Mouse (Mus musculus): ENCODE measurements around the gene Cfi. TPM values are rescaled to one million over a fixed set of nuclear protein-coding genes. Genes with fewer than 3 reads are reported as not detected.

Gene Cfi
- total RNA-seq, 2 experiments from 2014 or later: not detected

DNA sequence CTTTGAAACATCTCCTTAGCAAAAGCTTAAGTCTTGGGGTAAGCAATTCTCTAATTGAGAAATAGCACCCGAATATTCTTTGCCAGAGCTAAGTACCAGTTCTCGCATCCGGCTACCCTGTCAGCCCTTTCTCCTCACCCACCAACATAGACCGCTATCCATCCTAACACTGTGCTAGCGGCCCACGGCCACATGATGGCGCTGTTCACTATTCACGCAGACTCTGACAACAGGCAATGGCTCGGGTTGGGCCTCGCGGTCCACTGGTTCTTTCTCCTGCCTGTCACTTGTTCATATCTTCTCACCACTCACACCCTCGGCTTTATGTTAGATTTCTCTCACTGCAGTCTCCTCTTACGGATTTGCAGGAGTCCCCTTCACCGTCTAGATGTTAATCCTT lies 28.0 kb downstream of the Cfi start:
- peak; percentile 17 to 39 for DNase-seq (ENCODE audit: low spot score in 2 of 2)

DNA sequence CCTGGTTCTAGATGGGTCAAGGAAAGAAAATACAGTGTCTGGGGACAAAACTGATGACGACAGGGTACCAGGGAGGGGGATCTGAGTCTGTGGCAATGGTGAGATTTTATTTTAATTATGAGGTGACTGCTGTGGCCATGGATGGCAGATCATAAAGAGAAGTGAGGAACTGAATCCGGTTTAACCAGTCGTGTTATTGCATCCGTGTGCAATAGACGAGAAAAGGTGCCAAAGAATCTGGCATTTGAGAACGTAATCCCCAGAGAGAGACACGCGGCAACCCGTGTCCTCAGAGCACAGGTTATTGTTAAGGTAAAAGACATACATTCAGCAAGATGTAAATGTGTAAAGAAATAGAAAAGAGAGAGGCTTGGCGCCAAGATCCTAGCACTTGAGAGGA lies 41.6 kb downstream of the Cfi start:
- no peak for DNase-seq (ENCODE audit: low spot score in 2 of 2)

DNA sequence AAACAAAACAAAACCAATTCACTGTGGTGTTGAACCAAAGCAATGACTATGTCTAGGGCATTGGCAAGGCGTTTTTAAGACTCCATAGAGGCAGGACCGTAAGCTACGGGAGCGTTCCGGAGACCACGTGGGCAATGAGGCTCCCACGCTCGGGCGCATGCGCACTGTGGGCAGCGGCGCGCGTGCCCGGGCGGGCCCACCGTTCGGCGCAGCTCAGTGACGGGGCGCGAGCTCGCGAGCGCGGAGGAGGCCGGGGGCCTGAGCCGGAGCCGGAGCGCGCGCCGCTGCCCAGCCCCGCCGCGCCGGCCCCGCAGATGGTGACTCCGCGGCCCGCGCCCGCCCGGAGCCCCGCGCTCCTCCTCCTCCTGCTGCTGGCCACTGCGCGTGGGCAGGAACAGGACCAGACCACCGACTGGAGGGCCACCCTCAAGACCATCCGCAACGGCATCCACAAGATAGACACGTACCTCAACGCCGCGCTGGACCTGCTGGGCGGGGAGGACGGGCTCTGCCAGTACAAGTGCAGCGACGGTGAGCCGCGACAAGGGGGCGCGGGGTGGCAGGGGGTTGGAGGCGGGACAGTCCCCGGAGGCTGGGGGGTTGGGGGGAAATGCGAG lies 42.8 kb downstream of the Cfi start, which contains the start of gene Pla2g12a:
TSS of gene Pla2g12a (plus strand) at position 202 of the 617 bp plus-strand sequence.
- DNase-seq (ENCODE audit: low spot score in 2 of 2): peak; percentile 93 to 96

DNA sequence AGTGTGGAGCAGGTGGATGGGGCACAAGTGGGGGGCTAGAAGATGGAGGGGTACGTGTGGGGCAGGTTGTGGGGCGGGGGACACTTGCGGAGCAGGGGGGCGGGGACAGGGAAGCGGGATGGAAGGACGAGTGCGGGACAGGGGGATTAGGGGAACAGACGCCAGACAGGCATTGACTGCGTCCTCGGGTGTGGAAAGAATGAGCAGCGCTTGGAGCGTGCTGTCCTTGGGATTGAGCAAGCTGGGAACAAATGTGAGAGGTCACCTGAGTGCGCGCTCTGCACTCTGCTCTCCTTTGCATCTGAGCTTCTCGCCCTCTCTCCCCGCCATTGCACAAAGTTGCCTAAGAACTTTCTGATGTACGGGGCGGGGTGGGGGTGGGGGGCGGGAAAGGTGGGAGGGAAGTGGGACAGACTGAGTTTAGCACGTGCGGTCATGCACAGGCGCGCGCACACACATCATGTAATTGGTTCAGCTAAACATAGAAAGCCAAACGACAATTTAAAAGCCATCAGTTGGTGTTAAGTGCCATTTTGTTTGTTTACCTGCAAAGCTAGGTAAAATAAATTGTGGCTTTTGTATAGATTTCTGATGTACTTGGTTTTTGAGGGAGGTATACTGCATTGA lies 43.6 kb downstream of the Cfi start:
- DNase-seq (ENCODE audit: low spot score in 2 of 2): no peak

DNA sequence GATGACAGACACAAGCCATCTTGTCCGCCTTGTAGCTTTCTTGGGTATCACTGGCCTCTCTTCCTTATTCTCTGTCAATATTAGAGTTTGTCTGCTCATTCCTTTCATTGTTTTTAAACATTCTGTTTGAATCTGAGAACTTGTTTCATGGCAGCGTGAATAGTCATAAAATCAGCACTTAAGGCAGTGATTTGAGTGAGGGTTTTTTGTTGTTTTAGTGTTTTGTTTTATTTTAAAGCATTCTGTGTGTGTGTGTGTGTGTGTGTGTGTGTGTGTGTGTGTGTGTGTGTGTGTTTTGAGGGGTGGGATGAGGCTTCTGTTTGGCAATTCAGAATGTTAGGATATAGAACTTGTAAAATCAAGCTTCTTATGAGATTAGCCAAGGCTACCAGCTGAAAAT lies 44.2 kb downstream of the Cfi start:
- DNase-seq (ENCODE audit: low spot score in 2 of 2): no peak

DNA sequence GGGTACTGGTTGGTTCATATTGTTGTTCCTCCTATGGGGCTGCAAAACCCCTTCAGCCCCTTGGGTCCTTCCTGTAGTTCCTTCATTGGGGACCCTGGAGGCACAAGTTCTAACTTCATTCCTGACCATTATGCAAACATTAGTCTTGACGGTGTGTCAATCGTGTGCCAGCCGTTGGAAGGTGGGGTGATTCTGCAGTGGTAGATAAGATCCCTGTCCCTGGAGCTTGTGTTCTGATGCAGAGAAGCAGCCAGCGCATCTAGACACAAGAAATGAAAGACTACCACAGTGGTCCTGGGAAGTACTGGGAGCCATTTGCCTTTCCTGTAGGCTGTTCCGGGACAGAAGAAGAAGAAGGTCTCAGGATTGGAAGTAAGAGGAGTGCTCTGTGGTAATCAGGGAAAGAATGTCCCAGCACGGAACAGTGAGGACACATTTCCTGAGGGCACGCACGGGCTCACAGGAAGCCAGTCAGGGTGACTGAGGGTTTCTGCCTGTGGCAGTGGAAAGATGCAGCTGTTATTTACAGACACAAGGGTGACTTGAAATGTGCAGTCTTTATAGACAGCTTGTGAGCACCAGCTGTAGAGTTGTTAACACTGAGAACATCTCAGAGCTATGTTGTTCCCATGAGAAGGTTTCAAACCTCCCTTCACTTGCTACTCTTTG lies 45.4 kb downstream of the Cfi start:
- no peak for DNase-seq (ENCODE audit: low spot score in 2 of 2)

DNA sequence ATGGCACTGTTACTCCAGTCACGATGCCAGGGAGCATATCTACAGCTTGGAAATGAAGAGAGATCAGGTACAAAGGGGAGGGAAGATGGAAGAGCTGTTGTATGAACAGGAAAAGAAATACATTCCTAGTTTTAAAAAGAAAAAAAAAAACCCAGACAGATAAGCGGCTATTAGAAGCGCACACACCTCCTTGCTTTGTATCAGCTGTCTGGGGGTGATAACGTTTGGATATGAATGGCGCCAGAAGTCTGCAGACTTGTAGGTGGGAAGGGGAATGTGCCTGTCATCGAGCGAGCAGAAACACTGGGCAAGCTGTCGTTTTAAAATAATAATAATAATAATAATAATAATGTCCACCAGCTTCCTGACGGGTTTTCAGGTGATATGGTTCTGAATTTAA lies 49.9 kb downstream of the Cfi start:
- no peak for DNase-seq (ENCODE audit: low spot score in 2 of 2)

DNA sequence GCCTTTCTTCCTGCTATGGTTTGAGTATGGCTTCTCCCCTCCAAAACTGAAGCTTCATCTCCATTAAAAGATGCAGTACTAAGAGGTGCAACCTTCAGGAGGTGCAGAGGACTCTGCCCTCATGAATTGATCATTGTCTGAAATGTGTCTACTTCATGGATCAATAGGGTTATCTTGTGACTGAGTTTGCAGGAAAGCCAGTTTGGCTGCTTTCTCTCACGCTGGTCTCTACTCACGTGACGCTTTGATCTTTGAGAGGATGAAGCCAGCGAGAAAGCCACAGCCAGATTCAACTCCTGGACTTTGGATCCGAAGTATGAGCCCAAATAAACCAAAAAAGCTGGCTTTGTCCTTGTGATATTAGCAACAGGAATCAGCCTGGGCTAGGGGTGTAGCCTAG lies 50.7 kb downstream of the Cfi start:
- DNase-seq (ENCODE audit: low spot score in 2 of 2): no peak

DNA sequence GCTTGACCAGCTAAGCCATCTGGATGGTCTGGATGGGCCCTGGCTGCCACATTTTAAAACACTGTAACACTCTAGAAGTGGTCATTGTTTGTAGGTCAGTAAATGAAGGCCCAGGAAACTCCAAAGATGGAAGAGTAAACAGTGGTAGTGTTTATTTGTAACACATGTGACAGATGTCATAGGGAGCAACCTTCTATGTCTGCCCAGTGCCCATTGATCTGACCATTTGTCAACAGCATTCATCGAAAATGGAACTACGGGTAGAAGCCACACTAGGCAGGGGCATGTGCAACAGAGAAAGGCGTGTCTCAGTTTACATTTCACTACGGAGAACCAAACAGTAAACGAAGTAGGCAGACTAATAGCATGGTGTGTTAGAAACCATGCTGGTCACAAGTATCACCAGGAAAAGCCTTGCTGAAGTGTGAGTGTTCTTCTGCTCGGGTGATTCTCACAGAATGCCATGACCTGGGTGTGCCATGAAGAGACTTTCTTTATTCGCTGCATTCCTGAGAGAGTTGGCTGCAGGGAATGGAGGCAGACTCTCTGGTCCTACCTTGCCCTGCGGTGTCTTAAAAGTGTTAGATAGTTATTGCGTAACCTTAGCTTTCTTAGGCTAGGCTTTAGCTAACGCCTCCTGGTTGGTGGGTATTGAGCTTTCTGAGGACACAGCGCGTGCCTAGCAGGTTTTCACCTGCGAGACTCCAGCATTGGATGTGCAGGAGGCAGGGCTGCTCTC lies 52.3 kb downstream of the Cfi start:
- DNase-seq (ENCODE audit: low spot score in 2 of 2): no peak

DNA sequence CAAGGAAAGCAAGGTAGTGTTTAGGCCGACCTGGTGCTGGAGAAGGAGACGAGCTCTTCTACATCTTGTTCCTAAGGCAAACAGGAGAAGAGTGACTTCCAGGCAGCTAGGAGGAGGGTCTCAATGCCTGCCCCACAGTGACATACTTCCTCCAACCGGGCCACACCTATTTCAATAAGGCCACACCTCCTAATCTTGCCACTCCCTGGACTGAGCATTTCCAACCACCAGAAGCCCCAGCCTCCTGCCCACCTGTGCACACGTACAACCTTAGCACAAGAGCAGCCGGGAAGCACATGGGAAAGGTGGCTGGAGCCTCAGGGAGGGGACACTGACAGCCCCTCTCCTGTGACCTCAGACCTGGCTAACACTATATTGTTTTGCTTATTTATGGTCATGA lies 56.3 kb downstream of the Cfi start:
- DNase-seq (ENCODE audit: low spot score in 2 of 2): no peak

DNA sequence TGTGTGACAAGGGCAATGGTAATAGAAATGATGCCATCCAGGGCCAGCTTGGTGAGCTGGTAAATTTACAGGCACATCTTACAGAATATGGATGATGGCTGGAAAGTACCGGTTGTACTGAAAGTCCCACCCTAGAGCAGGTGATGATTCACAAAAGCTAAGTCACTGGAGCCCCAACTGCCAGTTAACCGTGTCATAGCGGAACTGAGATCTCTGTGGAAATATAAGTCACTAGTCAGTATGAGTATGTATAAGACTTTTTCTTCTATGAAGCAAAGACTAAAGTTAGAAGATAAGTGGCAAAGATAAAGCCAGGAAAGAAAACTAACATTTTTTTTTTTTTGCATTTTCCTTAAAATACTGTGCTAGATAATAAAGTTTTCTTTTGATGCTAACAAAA lies 57.5 kb downstream of the Cfi start:
- DNase-seq (ENCODE audit: low spot score in 2 of 2): no peak

DNA sequence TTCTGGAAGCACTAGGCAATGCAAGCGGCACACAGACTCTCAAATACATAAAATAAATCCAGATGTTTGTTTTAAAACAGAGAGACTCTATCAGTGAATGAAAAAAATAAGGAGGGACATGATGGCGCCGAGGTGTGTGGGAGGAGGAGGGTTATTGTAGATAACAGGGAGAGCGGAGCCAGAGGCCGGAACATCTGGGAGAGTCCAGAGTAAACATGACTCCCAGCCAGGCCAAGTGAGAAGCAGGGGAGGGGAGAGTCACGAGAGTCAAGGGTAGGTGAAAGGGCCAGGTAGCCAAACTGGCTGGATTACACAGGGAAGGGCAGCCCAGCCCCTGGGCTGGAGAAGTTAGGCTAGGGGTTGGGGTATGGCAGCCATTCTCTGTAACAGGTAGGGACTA lies 60.9 kb downstream of the Cfi start:
- no peak for DNase-seq (ENCODE audit: low spot score in 2 of 2)

DNA sequence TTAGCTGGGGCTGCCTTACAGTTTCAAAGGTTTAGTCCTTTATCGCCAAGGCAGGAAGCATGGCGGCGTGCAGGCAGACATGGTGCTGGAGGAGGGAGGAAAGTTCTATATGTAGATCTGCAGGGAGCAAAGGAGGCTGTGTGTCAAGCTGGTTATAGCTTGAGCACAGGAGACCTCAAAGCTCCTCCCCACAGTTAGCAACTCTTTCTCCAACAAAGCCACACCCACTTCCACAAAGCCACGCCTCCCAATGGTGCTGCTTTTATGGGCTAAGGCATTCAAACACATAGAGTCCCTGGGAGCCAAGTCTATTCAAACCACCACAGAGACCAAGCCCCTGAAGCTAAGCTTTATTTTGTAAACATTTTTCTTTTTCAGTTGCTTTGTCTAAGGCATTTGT lies 63.2 kb downstream of the Cfi start:
- no peak for DNase-seq (ENCODE audit: low spot score in 2 of 2)

DNA sequence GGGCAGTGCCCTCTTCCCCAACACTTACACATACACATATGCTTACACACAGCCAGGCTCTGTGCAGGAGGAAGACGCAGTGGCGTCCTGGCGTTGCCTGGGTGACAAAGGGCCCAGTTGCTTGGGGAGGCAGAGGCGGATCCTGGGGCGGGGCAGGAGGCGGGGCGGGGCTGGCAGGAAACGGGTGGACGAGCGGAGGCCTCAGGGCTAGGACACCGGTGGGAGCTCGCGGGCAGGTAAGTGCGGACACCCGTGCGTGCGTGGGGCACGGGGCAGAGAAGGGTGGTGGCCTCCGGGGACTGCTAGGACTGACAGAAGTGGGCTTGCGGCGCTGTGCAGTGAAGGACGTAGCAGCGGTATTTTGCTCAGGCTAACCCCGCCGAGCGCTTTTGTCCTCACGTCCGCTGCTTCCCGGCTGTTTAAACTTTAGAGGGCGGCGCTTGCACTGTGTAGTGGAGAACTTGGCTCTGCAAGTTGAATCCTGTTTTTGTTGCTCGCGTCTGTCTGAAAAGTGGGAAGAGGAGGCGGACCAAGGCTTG lies 65.7 kb downstream of the Cfi start, which contains the start of gene Casp6:
TSS of gene Casp6 (plus strand) at position 155 of the 539 bp plus-strand sequence.
- DNase-seq (ENCODE audit: low spot score in 2 of 2): peak; percentile 62 to 69

DNA sequence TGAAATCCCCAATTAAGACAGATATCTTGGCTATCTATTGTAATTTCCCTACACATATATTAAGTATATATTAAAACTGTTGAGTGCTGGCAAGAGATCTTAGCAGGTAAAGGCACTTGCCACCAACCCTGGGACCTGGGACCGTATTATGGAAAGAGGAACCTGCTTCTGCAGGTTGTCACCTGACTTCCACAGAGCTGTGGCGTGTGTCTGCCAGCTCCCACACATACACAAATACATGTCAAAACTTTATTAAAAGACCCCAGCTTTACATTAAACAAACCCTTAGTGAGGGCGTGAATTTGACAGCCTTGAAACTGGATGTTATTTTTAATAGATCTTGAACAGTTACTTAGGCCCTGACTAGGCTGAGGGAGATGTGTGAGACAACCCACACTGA lies 67.7 kb downstream of the Cfi start:
- no peak for DNase-seq (ENCODE audit: low spot score in 2 of 2)

DNA sequence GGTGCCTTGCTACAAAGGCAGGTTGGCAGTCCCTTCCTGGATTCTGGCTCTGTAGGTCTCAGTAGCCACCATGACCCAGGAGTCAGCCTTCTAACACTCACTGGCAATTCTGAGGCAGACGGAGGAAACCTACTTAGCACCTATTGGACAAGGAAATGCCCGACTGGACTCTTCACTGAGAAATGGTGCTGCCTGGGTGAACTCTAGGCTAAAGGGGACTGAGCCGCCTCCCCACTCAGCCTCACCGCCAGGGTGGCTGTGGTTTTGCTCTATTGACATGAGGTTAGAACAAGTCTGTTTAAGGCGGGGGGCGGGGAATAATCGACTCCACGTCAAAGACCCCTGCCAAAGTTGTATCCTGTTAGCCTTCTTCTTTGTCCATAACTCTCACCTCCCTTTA lies 68.2 kb downstream of the Cfi start:
- DNase-seq (ENCODE audit: low spot score in 2 of 2): no peak

DNA sequence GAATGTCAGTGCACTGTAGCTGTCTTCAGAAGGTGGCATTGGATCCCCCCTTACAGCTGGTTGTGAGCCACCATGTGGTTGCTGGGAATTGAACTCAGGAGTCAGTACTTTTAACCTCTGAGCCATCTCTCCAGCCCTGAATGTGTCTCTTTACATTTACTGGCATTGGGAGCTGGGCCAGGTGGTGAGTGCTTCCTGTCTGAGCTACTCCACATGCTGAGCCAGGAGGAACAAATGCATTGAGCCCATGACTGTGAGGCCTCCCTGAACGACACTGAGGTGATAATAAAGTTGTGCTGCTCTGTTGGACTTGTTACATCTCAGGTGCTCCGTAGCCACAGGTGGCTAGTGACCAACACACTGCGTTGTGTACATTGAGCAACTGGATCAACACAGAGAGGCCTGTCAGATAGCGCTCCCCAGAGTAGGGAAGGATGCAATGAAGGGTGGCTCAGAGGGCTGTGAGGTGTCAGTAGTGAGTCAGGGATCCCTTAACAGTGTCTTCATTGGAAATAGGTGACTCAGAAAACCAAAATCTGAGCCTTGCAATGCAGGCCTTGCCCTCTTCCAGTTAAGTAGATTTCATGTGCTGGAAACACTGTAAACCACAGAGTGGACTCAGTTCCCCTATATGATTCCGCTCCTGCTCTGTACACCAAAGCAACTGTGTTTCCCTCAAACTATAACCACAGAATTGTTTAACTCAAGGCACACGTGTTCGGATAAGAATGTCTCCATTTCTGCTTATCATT lies 68.9 kb downstream of the Cfi start:
- DNase-seq (ENCODE audit: low spot score in 2 of 2): no peak

DNA sequence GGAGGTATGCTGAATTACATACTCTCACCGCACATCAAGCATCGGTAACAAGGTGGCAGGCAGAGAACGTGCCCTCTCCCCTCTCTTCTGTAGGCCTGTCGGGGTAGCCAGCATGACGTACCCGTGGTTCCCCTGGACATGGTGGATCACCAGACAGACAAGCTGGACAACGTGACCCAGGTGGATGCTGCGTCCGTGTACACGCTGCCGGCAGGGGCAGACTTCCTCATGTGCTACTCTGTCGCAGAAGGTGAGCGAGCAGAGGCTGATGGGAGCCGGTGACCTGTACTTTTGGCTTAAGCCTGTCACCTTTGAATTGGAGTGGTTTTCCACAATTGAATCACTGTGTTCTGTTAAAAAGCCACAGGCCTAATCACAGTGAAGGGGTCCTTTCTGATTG lies 76.3 kb downstream of the Cfi start:
- no peak for DNase-seq (ENCODE audit: low spot score in 2 of 2)

DNA sequence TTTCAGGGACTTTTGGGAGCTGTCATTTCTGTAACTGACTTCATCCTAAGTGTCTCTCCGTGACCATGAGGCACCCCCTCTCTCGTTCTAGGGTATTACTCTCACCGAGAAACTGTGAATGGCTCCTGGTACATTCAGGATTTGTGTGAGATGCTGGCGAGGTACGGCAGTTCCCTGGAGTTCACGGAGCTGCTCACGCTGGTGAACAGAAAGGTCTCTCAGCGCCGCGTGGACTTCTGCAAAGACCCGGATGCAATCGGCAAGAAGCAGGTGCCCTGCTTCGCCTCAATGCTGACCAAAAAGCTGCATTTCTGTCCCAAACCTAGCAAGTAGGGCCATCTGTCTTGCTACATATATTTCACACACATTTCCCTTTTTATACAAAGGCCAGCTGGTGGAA lies 77.6 kb downstream of the Cfi start:
- no peak for DNase-seq (ENCODE audit: low spot score in 2 of 2)

DNA sequence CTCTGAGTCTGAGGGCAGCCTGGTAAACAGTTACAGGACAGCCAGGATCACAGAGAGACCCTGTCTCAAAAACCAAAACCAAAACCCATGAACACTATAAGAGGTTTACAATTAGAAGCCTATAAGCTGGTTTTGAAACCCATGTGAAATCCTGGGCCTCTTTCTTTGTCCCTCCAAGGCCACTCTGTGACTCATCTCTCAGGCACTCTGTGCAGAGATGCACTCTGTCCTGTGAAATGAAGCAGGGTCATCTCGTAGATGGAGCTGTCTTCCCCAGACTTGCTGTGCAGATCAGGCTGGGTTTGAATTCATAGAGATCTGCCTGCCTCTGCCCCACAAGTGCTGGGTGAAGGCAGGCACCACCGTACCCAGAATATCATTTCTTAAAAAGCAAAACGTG lies 81.7 kb downstream of the Cfi start:
- no peak for DNase-seq (ENCODE audit: low spot score in 2 of 2)

DNA sequence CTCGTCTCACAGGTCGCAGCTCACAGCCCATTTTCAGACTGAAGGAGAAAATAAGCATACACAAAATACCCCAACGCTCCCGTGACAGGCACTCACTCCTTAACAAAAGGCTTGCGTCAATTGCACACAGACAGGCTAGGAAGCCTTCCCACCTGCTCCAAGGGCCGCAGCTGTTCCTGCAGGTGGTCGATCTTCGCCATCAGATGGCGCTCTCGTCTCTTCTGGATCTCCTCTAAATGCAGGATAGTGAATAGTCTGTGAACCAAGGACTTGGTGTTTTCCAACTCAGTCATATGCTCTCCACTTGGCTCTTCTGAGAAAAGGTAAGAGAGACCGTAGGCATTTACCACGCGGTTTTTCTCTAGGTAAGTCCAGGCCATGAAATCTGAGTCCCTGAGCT lies 82.8 kb downstream of the Cfi start:
- DNase-seq (ENCODE audit: low spot score in 2 of 2): peak; percentile 85 to 86
